Mouse (Mus musculus) neural tube, embryonic 13.5 days (tissue): ENCODE results near the gene Zc3h7a. TPM values are rescaled to one million over a fixed set of nuclear protein-coding genes. Genes with fewer than 3 reads are reported as not detected.
A peak's percentile ranks its signal among the peaks of the same experiment; 100 is the strongest.

Source experiments
- ATAC-seq: fragments of 200-750 bp; cut with Nextera tagmentation; 2 replicates; pipeline ENCODE4 v1.8.0; 2017; ENCODE audit warnings: low read depth, mild to moderate bottlenecking, moderate TSS enrichment, moderate library complexity
- H3K27ac ChIP-seq: fragments of 300-500 bp; sonication (generic); replicated peaks from 2 replicates; pipeline ENCODE4 v1.5.1; 2015; ENCODE audit warnings: moderate library complexity, mild to moderate bottlenecking, inconsistent platforms
- H3K27me3 ChIP-seq: fragments of 300-500 bp; sonication (generic); 2 replicates; pipeline ENCODE4 v1.6.1; 2015; ENCODE audit warnings: mild to moderate bottlenecking, inconsistent platforms
- H3K36me3 ChIP-seq: fragments of 300-500 bp; sonication (generic); 2 replicates; pipeline ENCODE4 v1.6.1; 2015; ENCODE audit warnings: mild to moderate bottlenecking, inconsistent platforms
- H3K4me1 ChIP-seq: fragments of 300-500 bp; sonication (generic); replicated peaks from 2 replicates; pipeline ENCODE4 v1.6.1; 2015; ENCODE audit warnings: inconsistent platforms
- H3K4me2 ChIP-seq: fragments of 300-500 bp; sonication (generic); 2 replicates; pipeline ENCODE4 v1.6.1; 2015; ENCODE audit warnings: inconsistent platforms, mild to moderate bottlenecking, moderate library complexity
- H3K4me3 ChIP-seq: fragments of 300-500 bp; sonication (generic); 2 replicates; pipeline ENCODE4 v1.5.1; 2015; ENCODE audit warnings: mild to moderate bottlenecking, inconsistent platforms
- H3K9ac ChIP-seq: fragments of 300-500 bp; sonication (generic); 2 replicates; pipeline ENCODE4 v1.6.1; 2015; ENCODE audit warnings: moderate library complexity, mild to moderate bottlenecking, inconsistent platforms
- H3K9me3 ChIP-seq: fragments of 300-500 bp; sonication (generic); 2 replicates; pipeline ENCODE4 v1.6.1; 2016; ENCODE audit warnings: inconsistent platforms
- WGBS: fragments of 180-500 bp; shearing (Covaris S2); methylation state at CpG from one replicate; pipeline ENCODE4 v1.1.7; 2015; 5-methylcytosine and 5-hydroxymethylcytosine counted together
- polyA plus RNA-seq: library from polyadenylated mRNA; unstranded; fragments of >200 nt; fragmentation: Nextera tagmentation; extraction: Ambion mirVana; gene quantifications from 2 replicates; pipeline ENCODE4 v1.2.1, GENCODE M21; 2015

Gene Zc3h7a
- polyA plus RNA-seq, result 74.6 and 83.8 TPM in 2 replicates

- H3K4me2 ChIP-seq, result peak within 1 kb of the TSS; percentile 86
- ATAC-seq, result peak; percentile 96
- no peaks in the 10 kb centered on the region for H3K9me3 ChIP-seq
- under 1% methylated on average over 57 of the region's 57 CpGs for WGBS
- peaks cover 33% of the 10 kb centered on the region for H3K4me1 ChIP-seq
- H3K4me3 ChIP-seq, result peak within 1 kb of the TSS; percentile 78
- no peaks in the 10 kb centered on the region for H3K36me3 ChIP-seq
- H3K9ac ChIP-seq, result peak within 1 kb of the TSS; percentile 86
- peaks cover 2% of the 10 kb centered on the region; the same call in 1 of the 2 replicates for H3K27me3 ChIP-seq
- peak within 1 kb of the TSS; percentile 92 for H3K27ac ChIP-seq
Observed at GRCm38 (mm10) chr16:11176208-11176883, at the start of gene Zc3h7a. Gene Zc3h7a, minus strand, starts transcription at chr16:11176393.

- 88% methylated on average over 3 of the region's 3 CpGs for WGBS
- Histone ChIP-seq H3K27me3 (no peaks in the 10 kb centered on the region), H3K4me3 (no peak overlapping the region), H3K9me3 (no peaks in the 10 kb centered on the region), H3K27ac (no peak overlapping the region), H3K36me3 (peaks cover 50% of the 10 kb centered on the region), H3K9ac (no peak overlapping the region), H3K4me1 (no peaks in the 10 kb centered on the region), H3K4me2 (no peak overlapping the region)
- no peak for ATAC-seq
Observed at GRCm38 (mm10) chr16:11217801-11218200, 41.6 kb upstream of the Zc3h7a start.

GRCm38 (mm10) chr16:11203600-11204390, 27.6 kb upstream of the Zc3h7a start:
- Histone ChIP-seq H3K27me3 (no peaks in the 10 kb centered on the region), H3K9me3 (no peaks in the 10 kb centered on the region), H3K4me2 (peak overlapping the region; percentile 97), H3K4me1 (peaks cover 35% of the 10 kb centered on the region), H3K27ac (peak overlapping the region; percentile 35), H3K9ac (peak overlapping the region; percentile 93), H3K4me3 (peak overlapping the region; percentile 95), H3K36me3 (peaks cover 43% of the 10 kb centered on the region)
- 9% methylated on average over 24 of the region's 24 CpGs for WGBS
- peak; percentile 64 for ATAC-seq

- Histone ChIP-seq H3K36me3 (peaks cover 47% of the 10 kb centered on the region), H3K27ac (peak within 1 kb of the TSS; percentile 56)
- under 1% methylated on average over 68 of the region's 68 CpGs for WGBS
Observed at GRCm38 (mm10) chr16:11202571-11203554, 26.7 kb upstream of the Zc3h7a start, which contains the start of gene Rsl1d1. Gene Rsl1d1, minus strand, starts transcription at chr16:11203331.

GRCm38 (mm10) chr16:11201740-11202394, 25.7 kb upstream of the Zc3h7a start:
- H3K4me2 ChIP-seq, result peak overlapping the region; percentile 97
- H3K27ac ChIP-seq, result no peak overlapping the region
- no peak for ATAC-seq
- 69% methylated on average over 6 of the region's 6 CpGs for WGBS
- no peaks in the 10 kb centered on the region for H3K27me3 ChIP-seq
- peaks cover 47% of the 10 kb centered on the region for H3K36me3 ChIP-seq
- peaks cover 35% of the 10 kb centered on the region for H3K4me1 ChIP-seq
- no peaks in the 10 kb centered on the region for H3K9me3 ChIP-seq
- peak overlapping the region; percentile 93 for H3K9ac ChIP-seq
- H3K4me3 ChIP-seq, result peak overlapping the region; percentile 95

More at GRCm38 (mm10) chr16:11202571-11203554, 26.7 kb upstream of the Zc3h7a start, which contains the start of gene Rsl1d1:
- Histone ChIP-seq H3K4me2 (peak within 1 kb of the TSS; percentile 97), H3K27me3 (no peaks in the 10 kb centered on the region), H3K9ac (peak within 1 kb of the TSS; percentile 93), H3K4me3 (peak within 1 kb of the TSS; percentile 95), H3K9me3 (no peaks in the 10 kb centered on the region), H3K4me1 (peaks cover 35% of the 10 kb centered on the region)
- ATAC-seq, result peak; percentile 99

GRCm38 (mm10) chr16:11200247-11200646, 24.1 kb upstream of the Zc3h7a start:
- Histone ChIP-seq H3K27ac (no peak overlapping the region), H3K27me3 (no peaks in the 10 kb centered on the region), H3K4me1 (peaks cover 32% of the 10 kb centered on the region), H3K9ac (no peak overlapping the region), H3K4me2 (no peak overlapping the region), H3K4me3 (no peak overlapping the region), H3K9me3 (no peaks in the 10 kb centered on the region), H3K36me3 (peaks cover 63% of the 10 kb centered on the region)
- no peak for ATAC-seq
- WGBS, result 94% methylated on average over 3 of the region's 3 CpGs

- no peaks in the 10 kb centered on the region for H3K27me3 ChIP-seq
- H3K9me3 ChIP-seq, result no peaks in the 10 kb centered on the region
- 67% methylated on average over 2 of the region's 2 CpGs for WGBS
- H3K4me2 ChIP-seq, result no peak overlapping the region
- no peak overlapping the region for H3K27ac ChIP-seq
- H3K36me3 ChIP-seq, result peaks cover 81% of the 10 kb centered on the region
- no peak overlapping the region for H3K9ac ChIP-seq
- peaks cover 15% of the 10 kb centered on the region for H3K4me1 ChIP-seq
- ATAC-seq, result no peak
- H3K4me3 ChIP-seq, result no peak overlapping the region
Observed at GRCm38 (mm10) chr16:11198467-11198866, 22.3 kb upstream of the Zc3h7a start.

GRCm38 (mm10) chr16:11197052-11197451, 20.9 kb upstream of the Zc3h7a start:
- Histone ChIP-seq H3K27me3 (no peaks in the 10 kb centered on the region), H3K4me3 (no peak overlapping the region), H3K4me2 (no peak overlapping the region), H3K9me3 (no peaks in the 10 kb centered on the region), H3K4me1 (peaks cover 11% of the 10 kb centered on the region), H3K9ac (no peak overlapping the region), H3K36me3 (peaks cover 95% of the 10 kb centered on the region), H3K27ac (no peak overlapping the region)
- no peak for ATAC-seq
- 94% methylated on average over 4 of the region's 4 CpGs for WGBS

- WGBS, result 98% methylated on average over 2 of the region's 2 CpGs
- Histone ChIP-seq H3K4me2 (no peak overlapping the region), H3K9ac (no peak overlapping the region), H3K27me3 (no peaks in the 10 kb centered on the region), H3K27ac (no peak overlapping the region), H3K4me1 (no peaks in the 10 kb centered on the region), H3K36me3 (peaks cover 74% of the 10 kb centered on the region), H3K9me3 (no peaks in the 10 kb centered on the region), H3K4me3 (no peak overlapping the region)
- ATAC-seq, result no peak
Observed at GRCm38 (mm10) chr16:11193231-11193630, 17.0 kb upstream of the Zc3h7a start.

- no peak overlapping the region for H3K9ac ChIP-seq
- no peaks in the 10 kb centered on the region for H3K4me1 ChIP-seq
- H3K4me2 ChIP-seq, result no peak overlapping the region
- ATAC-seq, result no peak
- WGBS, result 90% methylated on average over 7 of the region's 7 CpGs
- H3K36me3 ChIP-seq, result peaks cover 45% of the 10 kb centered on the region
- no peak overlapping the region for H3K4me3 ChIP-seq
- H3K27me3 ChIP-seq, result no peaks in the 10 kb centered on the region
- no peaks in the 10 kb centered on the region for H3K9me3 ChIP-seq
- H3K27ac ChIP-seq, result no peak overlapping the region
Observed at GRCm38 (mm10) chr16:11190150-11190549, 14.0 kb upstream of the Zc3h7a start.

- Histone ChIP-seq H3K9me3 (no peaks in the 10 kb centered on the region), H3K27ac (no peak overlapping the region), H3K4me2 (no peak overlapping the region), H3K4me3 (no peak overlapping the region), H3K27me3 (peaks cover 2% of the 10 kb centered on the region; the same call in 1 of the 2 replicates), H3K4me1 (peaks cover 29% of the 10 kb centered on the region), H3K9ac (0 out of 2 replicates have a peak overlapping the region, but pooled peaks have one; percentile 86), H3K36me3 (no peaks in the 10 kb centered on the region)
- ATAC-seq, result no peak
- 83% methylated on average over 2 of the region's 2 CpGs for WGBS
Observed at GRCm38 (mm10) chr16:11177404-11177803, 1.2 kb upstream of the Zc3h7a start.
